Mouse (Mus musculus) layer of hippocampus, adult 9-10 months (tissue): ENCODE data around the gene Fam72a.

ENCODE experiments used
- DNase-seq: peaks from one replicate; pipeline ENCODE4 v3.0.0; 2022; ENCODE audit warnings: low spot score

The Fam72a gene

GRCm38 (mm10) chr1:131578943-131579680 lies 51.4 kb downstream of the Fam72a start:
- no peak for DNase-seq

- DNase-seq, result no peak
Measured at GRCm38 (mm10) chr1:131580389-131580788, 52.7 kb downstream of the Fam72a start.

GRCm38 (mm10) chr1:131583598-131583997 lies 55.9 kb downstream of the Fam72a start:
- no peak for DNase-seq

GRCm38 (mm10) chr1:131586836-131587235 lies 59.1 kb downstream of the Fam72a start:
- DNase-seq, result peak; percentile 51
